Mouse (Mus musculus): Measurements from ENCODE around the gene Prr36. TPM values are rescaled to one million over a fixed set of nuclear protein-coding genes. Genes with fewer than 3 reads are reported as not detected.
A peak's percentile ranks its signal among the peaks of the same experiment; 100 is the strongest.
"Not testable (repeated sequence)": the region's sequence is repeated elsewhere in the genome, so short reads cannot be mapped to it uniquely, and the experiment has no call there.

Gene Prr36
- 0.55 and 1.5 TPM in 2 replicates for polyA plus RNA-seq (2016; fragmentation: Nextera tagmentation; extraction: Ambion mirVana)

DNA sequence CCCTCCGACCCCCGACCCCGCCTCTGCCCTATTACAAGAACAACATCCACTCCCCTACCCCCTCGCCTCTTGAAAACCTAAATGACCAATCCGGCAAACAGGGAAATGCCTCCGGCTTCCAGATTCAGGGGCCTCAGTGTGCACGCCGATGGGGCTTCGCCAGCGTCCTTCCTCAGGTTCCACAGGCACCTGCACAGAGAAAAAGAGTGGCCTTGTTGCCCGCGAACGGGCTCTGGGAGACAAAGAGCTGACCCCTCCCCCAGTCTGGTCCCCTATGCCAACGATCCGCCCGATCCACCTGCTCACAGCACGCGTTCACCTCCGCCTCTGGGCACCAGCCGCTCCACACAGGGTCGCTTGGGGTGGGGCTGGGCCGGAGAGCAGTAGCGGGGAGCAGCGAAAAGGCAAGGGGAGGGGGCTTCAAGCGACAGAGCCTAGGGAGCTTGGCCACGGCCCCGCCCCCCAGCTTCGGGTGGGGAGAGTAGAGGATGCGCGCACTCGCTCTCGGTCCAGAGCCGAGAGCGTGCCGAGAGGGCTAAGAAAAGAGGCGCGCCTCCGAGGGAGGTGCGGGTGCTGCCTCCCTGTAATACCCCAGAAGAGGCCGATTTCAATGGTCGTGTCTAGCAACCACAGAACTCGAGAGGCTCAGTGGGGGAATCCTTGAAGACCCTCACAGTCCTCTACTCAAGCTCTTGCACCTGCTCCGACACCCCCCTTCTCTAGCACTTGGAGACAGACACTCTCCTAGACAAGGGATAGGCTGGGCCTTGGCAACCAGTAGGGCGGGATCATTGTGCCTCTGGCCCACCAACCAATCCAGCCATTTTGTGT is at the start of gene Prr36:
TSS of gene Prr36 (minus strand) at position 669 of the 831 bp plus-strand sequence.
- Histone ChIP-seq H3K9me3 (no peaks in the 10 kb centered on the region), H3K36me3 (no peaks in the 10 kb centered on the region), H3K27me3 (ENCODE audit: insufficient read depth, poor library complexity, severe bottlenecking) (peaks cover 75% of the 10 kb centered on the region), H3K27ac (peak within 1 kb of the TSS; percentile 48), H3K4me1 (peaks cover 37% of the 10 kb centered on the region), H3K4me3 (peak within 1 kb of the TSS; percentile 65)
- 3% methylated on average over 44 of the region's 44 CpGs for WGBS
- no peak for DNase-seq (ENCODE audit: low spot score)

DNA sequence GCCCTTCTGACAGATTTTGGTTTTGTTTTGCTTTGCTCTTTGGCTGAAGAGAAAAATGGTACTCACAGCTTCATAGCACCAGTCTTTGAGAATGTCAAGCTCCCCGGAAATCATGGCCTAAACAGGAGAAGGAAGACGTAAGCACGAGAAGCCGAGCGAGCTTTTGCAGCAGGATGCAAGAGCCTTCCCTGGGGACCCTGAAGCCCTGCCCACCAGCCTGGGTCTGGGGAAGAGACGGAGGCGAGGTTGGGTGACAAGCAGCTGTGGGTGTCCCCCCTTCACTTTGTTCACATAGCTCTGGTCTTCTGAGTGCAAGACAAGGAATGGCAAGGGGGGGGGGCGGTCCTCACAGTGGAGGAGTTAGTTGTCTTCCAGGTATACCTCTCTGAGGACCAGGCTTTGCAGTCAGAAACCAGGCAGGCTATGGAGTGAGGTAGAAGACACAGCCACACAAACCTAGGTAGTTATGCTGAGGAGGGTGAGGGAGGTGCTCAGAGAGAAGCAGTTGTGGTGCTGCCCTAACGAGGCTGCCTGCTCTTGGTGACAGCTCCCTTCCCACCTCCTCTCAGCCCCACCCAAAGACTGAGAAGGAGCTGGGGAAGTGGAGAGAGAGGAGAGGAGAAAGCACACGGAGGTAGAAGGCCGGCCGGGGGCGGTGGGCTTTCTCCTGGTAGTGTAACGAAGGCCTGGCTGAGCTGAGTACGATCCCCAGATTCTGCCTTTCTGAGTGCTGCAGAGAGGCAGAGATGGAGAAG is 48.1 kb upstream of the Prr36 start:
- no peaks in the 10 kb centered on the region for H3K4me1 ChIP-seq
- 92% methylated on average over 15 of the region's 15 CpGs for WGBS
- no peak for DNase-seq (ENCODE audit: low spot score)
- no peaks in the 10 kb centered on the region for H3K27me3 ChIP-seq (ENCODE audit: insufficient read depth, poor library complexity, severe bottlenecking)
- H3K4me3 ChIP-seq = no peak overlapping the region
- H3K9me3 ChIP-seq = no peaks in the 10 kb centered on the region
- no peak overlapping the region for H3K27ac ChIP-seq
- peaks cover 98% of the 10 kb centered on the region for H3K36me3 ChIP-seq

DNA sequence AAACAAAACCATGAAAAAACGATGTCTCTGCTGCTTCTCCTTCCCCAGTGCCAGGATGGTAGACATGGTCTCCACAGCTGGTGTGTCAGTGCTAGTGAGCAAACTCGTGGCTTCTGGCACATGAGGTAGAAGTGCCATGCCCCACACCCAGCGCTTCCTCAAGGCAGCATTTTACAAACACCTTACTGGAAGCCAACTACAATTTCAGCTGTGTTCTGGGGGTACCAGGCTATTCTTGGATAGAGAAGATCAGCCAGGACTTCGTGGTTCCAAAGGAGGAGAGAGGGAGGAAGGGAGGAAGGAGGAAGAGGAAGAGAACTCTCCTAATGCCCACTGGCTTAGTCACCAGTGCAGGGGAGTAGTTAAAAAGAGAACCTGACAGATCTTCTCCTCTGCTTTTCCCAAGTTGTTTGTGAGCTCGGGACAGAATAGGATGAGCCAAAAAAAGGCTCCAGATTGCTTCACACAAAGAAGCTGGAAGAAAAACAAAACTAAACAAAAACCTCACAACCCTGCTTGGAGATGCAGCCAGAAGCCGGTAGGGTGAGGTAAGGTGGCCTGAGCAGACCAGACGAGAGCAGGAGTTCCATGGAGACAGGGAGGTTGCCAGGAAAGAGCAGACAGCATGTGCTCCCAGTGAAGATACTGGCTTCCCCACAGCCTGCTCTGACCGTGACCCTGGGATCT is 46.0 kb upstream of the Prr36 start:
- no peaks in the 10 kb centered on the region for H3K9me3 ChIP-seq
- peaks cover 85% of the 10 kb centered on the region for H3K36me3 ChIP-seq
- DNase-seq (ENCODE audit: low spot score) = no peak
- H3K4me1 ChIP-seq = peaks cover 14% of the 10 kb centered on the region
- H3K27me3 ChIP-seq (ENCODE audit: insufficient read depth, poor library complexity, severe bottlenecking) = no peaks in the 10 kb centered on the region
- H3K27ac ChIP-seq = no peak overlapping the region
- H3K4me3 ChIP-seq = no peak overlapping the region
- 84% methylated on average over 8 of the region's 8 CpGs for WGBS

DNA sequence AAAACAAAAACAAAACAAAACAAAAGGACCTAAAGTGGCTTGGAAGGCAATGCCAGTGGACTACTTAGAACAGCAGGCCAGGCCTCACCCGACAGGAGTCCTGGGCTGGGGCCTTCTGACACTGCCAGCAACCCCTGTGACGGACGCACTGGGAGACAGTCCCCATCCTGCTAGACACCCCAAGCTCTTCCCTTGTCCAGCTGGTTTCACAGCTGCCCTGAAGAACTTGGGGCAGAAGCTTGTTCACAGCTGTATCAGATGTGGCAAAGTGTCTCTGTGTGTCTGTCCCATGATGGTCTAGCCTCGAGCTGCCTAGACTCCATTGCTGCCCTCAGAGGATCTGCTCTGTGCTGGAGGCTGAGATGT is 42.5 kb upstream of the Prr36 start:
- no peak overlapping the region for H3K4me3 ChIP-seq
- no peaks in the 10 kb centered on the region for H3K9me3 ChIP-seq
- 79% methylated on average over 4 of the region's 4 CpGs for WGBS
- H3K4me1 ChIP-seq = peaks cover 29% of the 10 kb centered on the region
- H3K36me3 ChIP-seq = peaks cover 80% of the 10 kb centered on the region
- no peak overlapping the region for H3K27ac ChIP-seq
- H3K27me3 ChIP-seq (ENCODE audit: insufficient read depth, poor library complexity, severe bottlenecking) = no peaks in the 10 kb centered on the region
- DNase-seq (ENCODE audit: low spot score) = no peak

DNA sequence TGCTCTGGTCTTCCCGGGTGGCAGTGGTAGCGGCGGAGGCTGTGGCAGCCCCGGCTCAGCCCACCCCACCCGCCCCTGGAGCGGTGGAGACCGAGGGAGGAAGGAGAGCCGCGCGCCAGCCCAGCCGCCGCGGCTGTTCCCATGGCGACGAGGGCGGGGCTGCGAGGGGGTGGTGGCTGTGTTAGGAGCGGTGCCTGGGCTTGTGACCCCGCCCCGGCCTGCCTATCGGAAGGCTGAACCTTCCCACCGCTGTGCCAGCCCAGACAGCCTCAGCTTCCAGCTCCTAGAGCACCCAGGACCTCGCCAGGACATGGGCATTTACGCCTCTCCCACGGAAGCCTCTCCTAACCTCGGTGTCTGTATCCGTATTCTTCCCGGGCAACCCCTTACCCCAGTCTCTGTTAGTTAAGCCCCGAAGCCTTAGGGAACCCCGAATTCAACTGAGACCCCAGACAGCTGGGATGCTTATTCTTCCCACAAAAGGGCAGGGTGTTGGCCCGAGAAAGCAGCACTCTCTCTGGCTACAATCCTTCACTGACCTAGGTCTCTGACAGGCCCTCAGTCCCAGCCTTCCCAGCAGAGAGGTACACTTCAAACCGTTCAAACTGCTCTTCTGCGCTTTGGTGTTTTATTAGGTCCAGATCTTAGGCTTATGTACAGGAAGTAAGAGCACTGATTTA is 42.0 kb upstream of the Prr36 start, which contains the start of gene Ctxn1:
TSS of gene Ctxn1 (minus strand) at position 150 of the 680 bp plus-strand sequence.
- Histone ChIP-seq H3K27me3 (ENCODE audit: insufficient read depth, poor library complexity, severe bottlenecking) (no peaks in the 10 kb centered on the region), H3K36me3 (peaks cover 80% of the 10 kb centered on the region), H3K27ac (peak within 1 kb of the TSS; percentile 92), H3K4me3 (peak within 1 kb of the TSS; percentile 85), H3K9me3 (no peaks in the 10 kb centered on the region), H3K4me1 (peaks cover 31% of the 10 kb centered on the region)
- WGBS = 7% methylated on average over 33 of the region's 33 CpGs
- DNase-seq (ENCODE audit: low spot score) = peak; percentile 97

DNA sequence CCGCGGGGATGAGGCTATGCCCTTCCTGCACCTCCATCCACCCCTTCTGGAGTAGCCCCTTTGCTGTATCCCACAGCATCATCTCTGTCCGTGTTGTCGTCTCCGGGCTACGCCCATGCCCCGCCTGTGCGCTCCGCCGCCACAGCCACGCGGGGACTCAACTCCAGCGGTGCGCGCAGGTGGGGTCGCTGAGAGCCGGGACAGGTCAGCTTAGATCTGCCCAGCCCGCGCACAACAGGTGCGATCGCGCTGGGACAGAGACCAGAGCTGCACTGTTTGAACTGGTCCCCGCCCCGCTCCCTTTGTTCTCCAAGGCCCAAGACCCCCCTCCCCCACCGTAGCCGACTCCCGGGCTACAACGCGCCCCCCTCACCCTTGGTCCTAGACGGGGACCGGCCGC is 41.4 kb upstream of the Prr36 start:
- peak overlapping the region; percentile 92 for H3K27ac ChIP-seq
- no peaks in the 10 kb centered on the region for H3K27me3 ChIP-seq (ENCODE audit: insufficient read depth, poor library complexity, severe bottlenecking)
- peaks cover 76% of the 10 kb centered on the region for H3K36me3 ChIP-seq
- peak overlapping the region; percentile 85 for H3K4me3 ChIP-seq
- peak; percentile 85 for DNase-seq (ENCODE audit: low spot score)
- under 1% methylated on average over 32 of the region's 32 CpGs for WGBS
- peaks cover 37% of the 10 kb centered on the region for H3K4me1 ChIP-seq
- H3K9me3 ChIP-seq = no peaks in the 10 kb centered on the region

DNA sequence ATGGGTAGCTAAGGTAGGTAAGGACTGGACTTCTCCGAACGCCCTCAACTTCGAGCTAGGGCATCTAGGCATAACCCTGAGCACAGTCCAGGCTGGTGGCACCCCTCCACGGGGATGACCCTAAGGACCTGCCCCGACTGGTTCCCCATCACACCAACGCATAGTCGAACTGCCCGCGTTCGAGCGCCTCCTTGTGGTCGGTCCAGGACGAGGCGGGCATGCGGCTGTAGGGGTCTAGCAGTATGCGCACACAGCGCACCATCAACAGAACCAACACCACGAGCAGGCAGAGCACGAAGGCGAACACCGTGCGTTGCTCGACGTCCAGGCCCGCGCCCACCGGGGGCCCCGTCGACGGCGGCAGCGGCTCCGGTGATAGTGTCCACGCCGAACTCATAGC is 41.0 kb upstream of the Prr36 start:
- no peaks in the 10 kb centered on the region for H3K27me3 ChIP-seq (ENCODE audit: insufficient read depth, poor library complexity, severe bottlenecking)
- DNase-seq (ENCODE audit: low spot score) = peak; percentile 91
- peak overlapping the region; percentile 92 for H3K27ac ChIP-seq
- no peaks in the 10 kb centered on the region for H3K9me3 ChIP-seq
- H3K36me3 ChIP-seq = peaks cover 72% of the 10 kb centered on the region
- H3K4me3 ChIP-seq = peak overlapping the region; percentile 85
- peaks cover 40% of the 10 kb centered on the region for H3K4me1 ChIP-seq
- 2% methylated on average over 35 of the region's 35 CpGs for WGBS

DNA sequence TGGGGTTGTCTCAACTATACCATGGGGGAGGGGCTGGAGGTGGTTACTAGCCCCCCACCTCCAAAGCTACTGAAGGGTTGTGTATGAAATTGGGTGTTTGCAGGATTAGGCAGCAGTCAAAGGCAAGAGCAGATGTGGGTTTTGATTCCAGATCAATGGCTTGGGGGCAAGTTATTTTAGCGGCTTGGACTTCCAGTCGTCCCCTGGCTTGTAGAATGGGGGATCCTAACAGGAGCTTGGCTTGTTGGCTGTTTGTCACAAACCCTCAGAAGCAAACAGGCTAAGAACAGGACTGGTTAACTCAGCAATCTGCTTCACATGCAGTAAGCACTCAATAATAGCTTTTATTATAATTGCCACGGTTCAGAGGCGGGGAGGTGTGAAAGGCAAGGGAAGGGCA is 40.1 kb upstream of the Prr36 start:
- Histone ChIP-seq H3K36me3 (peaks cover 63% of the 10 kb centered on the region), H3K9me3 (no peaks in the 10 kb centered on the region), H3K4me3 (peak overlapping the region; percentile 85; the same call in 1 of the 2 replicates), H3K4me1 (peaks cover 45% of the 10 kb centered on the region), H3K27me3 (ENCODE audit: insufficient read depth, poor library complexity, severe bottlenecking) (no peaks in the 10 kb centered on the region), H3K27ac (0 out of 2 replicates have a peak overlapping the region, but pooled peaks have one; percentile 12)
- 83% methylated on average over 4 of the region's 4 CpGs for WGBS
- DNase-seq (ENCODE audit: low spot score) = no peak

DNA sequence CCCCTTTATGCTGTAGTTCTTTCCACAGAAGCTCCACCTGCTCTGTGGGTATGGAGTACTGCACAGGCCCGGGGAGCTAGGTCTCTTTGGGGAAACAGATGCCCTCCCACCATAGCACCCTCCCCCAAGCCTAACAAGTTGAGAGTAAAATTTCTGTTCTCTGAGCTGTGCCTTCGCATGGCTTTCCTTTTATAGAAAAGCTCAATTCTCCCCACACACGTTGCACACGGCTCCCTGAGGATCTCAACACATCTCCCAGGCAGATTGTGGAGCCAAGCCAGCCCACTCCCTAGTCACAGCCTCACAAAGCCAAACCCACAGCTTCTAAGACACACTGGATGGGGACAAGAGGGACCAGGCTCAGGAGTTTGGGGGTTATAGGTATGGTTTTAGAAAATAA is 39.7 kb upstream of the Prr36 start:
- H3K27ac ChIP-seq = 0 out of 2 replicates have a peak overlapping the region, but pooled peaks have one; percentile 12
- DNase-seq (ENCODE audit: low spot score) = no peak
- H3K9me3 ChIP-seq = no peaks in the 10 kb centered on the region
- peaks cover 59% of the 10 kb centered on the region for H3K36me3 ChIP-seq
- peaks cover 48% of the 10 kb centered on the region for H3K4me1 ChIP-seq
- H3K27me3 ChIP-seq (ENCODE audit: insufficient read depth, poor library complexity, severe bottlenecking) = no peaks in the 10 kb centered on the region
- 56% methylated on average over 4 of the region's 4 CpGs for WGBS
- no peak overlapping the region for H3K4me3 ChIP-seq

DNA sequence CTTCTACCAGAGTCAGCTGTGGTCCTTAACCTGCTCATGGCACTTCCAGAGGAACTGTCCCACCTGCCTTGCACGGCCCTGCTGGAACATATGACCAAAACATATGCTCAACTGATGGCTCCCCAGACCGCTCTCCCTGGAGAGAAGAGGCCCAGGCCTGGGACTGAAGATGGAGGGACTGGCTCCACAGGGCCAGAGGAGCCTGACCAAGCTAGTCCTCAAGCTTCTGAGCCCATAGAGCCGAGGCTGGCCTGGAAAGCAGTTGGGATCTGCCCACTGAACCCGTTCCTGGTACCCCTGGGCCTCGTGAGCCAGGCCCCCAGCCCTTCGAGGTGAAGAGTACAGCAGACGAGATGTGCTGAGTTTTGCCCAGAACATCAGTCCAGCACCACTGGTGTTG is 38.2 kb upstream of the Prr36 start:
- not testable (repeated sequence) for H3K27ac ChIP-seq; H3K4me3 ChIP-seq; H3K9me3 ChIP-seq; H3K27me3 ChIP-seq (ENCODE audit: insufficient read depth, poor library complexity, severe bottlenecking); DNase-seq (ENCODE audit: low spot score)
- WGBS = 86% methylated on average over 7 of the region's 7 CpGs
- Histone ChIP-seq H3K36me3 (peaks cover 45% of the 10 kb centered on the region), H3K4me1 (peaks cover 52% of the 10 kb centered on the region)

DNA sequence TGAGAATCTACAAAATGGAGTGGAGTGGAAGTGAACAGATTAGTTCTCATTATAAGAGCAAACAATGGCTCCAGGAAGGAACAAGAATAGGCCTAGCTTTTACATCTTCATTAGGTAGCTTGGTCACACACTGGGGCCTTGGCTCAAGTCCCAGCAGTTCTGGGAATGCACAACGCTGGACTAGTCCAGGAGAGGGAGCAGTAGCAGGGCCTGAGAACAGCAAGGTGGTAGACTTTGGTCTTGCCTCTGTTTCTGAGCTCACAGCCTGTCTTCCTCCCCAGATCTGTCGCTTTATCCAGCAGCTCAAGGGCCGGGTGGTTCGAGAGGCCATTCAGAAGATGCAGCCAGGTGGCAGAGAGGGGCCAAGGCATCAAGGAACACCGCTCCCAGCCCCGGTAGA is 36.7 kb upstream of the Prr36 start:
- Histone ChIP-seq H3K27ac (no peak overlapping the region), H3K4me3 (peak overlapping the region; percentile 82), H3K4me1 (peaks cover 57% of the 10 kb centered on the region), H3K27me3 (ENCODE audit: insufficient read depth, poor library complexity, severe bottlenecking) (no peaks in the 10 kb centered on the region), H3K36me3 (peaks cover 37% of the 10 kb centered on the region), H3K9me3 (no peaks in the 10 kb centered on the region)
- DNase-seq (ENCODE audit: low spot score) = no peak
- WGBS = 69% methylated on average over 6 of the region's 6 CpGs
